Mouse (Mus musculus) adrenal gland, postnatal 25 days (tissue): Measurements from ENCODE around the gene Adipoq. TPM values are rescaled to one million over a fixed set of nuclear protein-coding genes. Genes with fewer than 3 reads are reported as not detected.

Experiments used
- microRNA-seq, 2 experiments: library from miRNA; unstranded; fragments of <30 nt; microRNA quantifications; one replicate each; pipeline ENCODE4 v1.2.0; 2021
- total RNA-seq: library from RNA; stranded (reverse); gene quantifications from 2 replicates; pipeline ENCODE4 v1.2.3, GENCODE M21; 2021

The Adipoq gene
- total RNA-seq, 1 experiment from 2014 or later: 138 TPM

Small RNA genes lying within 50 kb of the gene (microRNA-seq; reads per million reads assigned to microRNA genes)
- 5.0 to 5.1 reads per million in 2 experiments for gene Gm49346

Other genes starting within 250 kb of the Adipoq start
- 78.1 and 82.3 TPM in 2 replicates for gene Fetub, start 228.2 kb upstream of the Adipoq start, total RNA-seq
- gene Hrg, start 195.5 kb upstream of the Adipoq start, total RNA-seq: 0.97 and 12.6 TPM in 2 replicates
- gene Kng2, start 117.1 kb upstream of the Adipoq start, total RNA-seq: 8.1 and 9.0 TPM in 2 replicates
- 0.24 and 13.8 TPM in 2 replicates for gene Kng1, start 88.7 kb upstream of the Adipoq start, total RNA-seq
- 464 and 587 TPM in 2 replicates for gene Eif4a2, start 39.1 kb upstream of the Adipoq start, total RNA-seq
- gene Rfc4, start 18.8 kb upstream of the Adipoq start, total RNA-seq: 9.9 and 10.4 TPM in 2 replicates
- gene St6gal1, start 78.2 kb downstream of the Adipoq start, total RNA-seq: 48.4 and 50.5 TPM in 2 replicates